In the genomic region with DNA sequence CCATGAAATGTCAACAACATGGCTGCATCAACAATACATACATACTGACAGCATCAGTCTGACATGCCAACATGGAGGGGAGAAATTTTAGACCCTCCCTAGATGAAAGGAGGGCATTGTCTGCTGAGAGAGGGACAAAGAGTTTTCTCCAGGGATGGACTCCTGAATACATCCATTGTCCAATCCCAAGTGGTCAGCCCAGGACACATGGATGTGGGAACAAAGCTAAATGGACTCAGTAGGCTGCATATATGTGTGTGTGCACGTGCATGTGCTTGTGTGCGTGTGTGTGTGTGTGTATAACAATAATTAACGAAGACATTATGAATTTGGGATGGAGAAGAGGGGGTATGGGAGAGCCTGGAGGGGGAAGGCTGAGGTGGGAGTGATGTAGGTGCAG, we compare ENCODE assay signal across 18 mouse cellular contexts. TPM values are rescaled to one million over a fixed set of nuclear protein-coding genes. Genes with fewer than 3 reads are reported as not detected.
DNase-seq lines count a peak whose midpoint lies in the region; ATAC-seq lines count a peak whose summit lies in the region.
"Had no signal": no experiment of that assay in that cellular context is flagged by ENCODE, and none has a peak within 500 bp of the region (broad histone marks: within the 10 kb centered on the region; RNA-seq: fewer than 3 reads in every experiment).

No protein-coding gene starts in this region.

- no peaks in the 10 kb centered on the region for H3K9me3 ChIP-seq in forebrain, embryonic 11.5 days (ENCODE audit: control insufficient read depth, low read length)
- no peaks in the 10 kb centered on the region for H3K9me3 ChIP-seq in forebrain, embryonic 15.5 days
- H3K9me3 ChIP-seq: embryonic facial prominence, embryonic 12.5 days; forebrain, embryonic 12.5 days; heart, embryonic 13.5 days; hindbrain, embryonic 15.5 days had no signal

- no peak for ATAC-seq in forebrain, embryonic 11.5 days (replicated peaks; ENCODE audit: low FRiP score)
- no peak for ATAC-seq in forebrain, embryonic 15.5 days (replicated peaks)

- 88% methylated on average over 3 of the region's 3 CpGs for WGBS in forebrain, embryonic 11.5 days
- 71% methylated on average over 3 of the region's 3 CpGs for WGBS in forebrain, embryonic 15.5 days

- no peak overlapping the region for H3K4me3 ChIP-seq in forebrain, embryonic 11.5 days (ENCODE audit: low read depth, low read length)
- H3K4me3 ChIP-seq in forebrain, embryonic 15.5 days: no peak overlapping the region
- H3K4me3 ChIP-seq: embryonic facial prominence, embryonic 12.5 days; forebrain, embryonic 12.5 days; heart, embryonic 13.5 days; hindbrain, embryonic 15.5 days had no signal

- no peak overlapping the region for H3K9ac ChIP-seq in forebrain, embryonic 11.5 days (ENCODE audit: low read length)
- no peak overlapping the region for H3K9ac ChIP-seq in forebrain, embryonic 15.5 days (replicated peaks)
- H3K9ac ChIP-seq: embryonic facial prominence, embryonic 12.5 days; forebrain, embryonic 12.5 days; forebrain, postnatal 0 days; heart, embryonic 13.5 days; hindbrain, embryonic 15.5 days had no signal

- H3K4me2 ChIP-seq in forebrain, embryonic 11.5 days (ENCODE audit: low read depth, low read length, severe bottlenecking): no peak overlapping the region
- no peak overlapping the region for H3K4me2 ChIP-seq in forebrain, embryonic 15.5 days (replicated peaks)
- H3K4me2 ChIP-seq: embryonic facial prominence, embryonic 12.5 days; forebrain, embryonic 12.5 days; heart, embryonic 13.5 days; hindbrain, embryonic 15.5 days had no signal

- H3K4me1 ChIP-seq in forebrain, embryonic 11.5 days (replicated peaks; ENCODE audit: control insufficient read depth, insufficient read depth, low read length): no peaks in the 10 kb centered on the region
- no peaks in the 10 kb centered on the region for H3K4me1 ChIP-seq in forebrain, embryonic 15.5 days
- H3K4me1 ChIP-seq: embryonic facial prominence, embryonic 12.5 days; forebrain, embryonic 12.5 days; hindbrain, embryonic 15.5 days had no signal

- no peak overlapping the region for H3K27ac ChIP-seq in forebrain, embryonic 11.5 days (ENCODE audit: low read depth, low read length)
- no peak overlapping the region for H3K27ac ChIP-seq in forebrain, embryonic 15.5 days (replicated peaks)
- H3K27ac ChIP-seq: embryonic facial prominence, embryonic 12.5 days; forebrain, embryonic 12.5 days; heart, embryonic 13.5 days; hindbrain, embryonic 15.5 days had no signal

- H3K36me3 ChIP-seq in forebrain, embryonic 11.5 days (ENCODE audit: control insufficient read depth, insufficient read depth, low read length): no peaks in the 10 kb centered on the region
- H3K36me3 ChIP-seq in forebrain, embryonic 15.5 days: peaks cover 32% of the 10 kb centered on the region

- DNase-seq in forebrain, embryonic 11.5 days (ENCODE audit: low spot score): peak; percentile 24
- DNase-seq in layer of hippocampus, adult 9-11 months: peak; percentile 73
- DNase-seq in layer of hippocampus, postnatal 10 days (ENCODE audit: low spot score in 2 of 2): no peak
- DNase-seq in right cerebral cortex, adult 18-20 months: peak; percentile 19
- no peak for DNase-seq in right cerebral cortex, postnatal 14 days
- no peak for DNase-seq in adrenal gland, postnatal 10 days
- DNase-seq: adrenal gland, postnatal 14 days; cerebellum, adult 8-10 months; cerebellum, postnatal 14 days; forebrain, postnatal 0 days; gastrocnemius, postnatal 14 days; heart, postnatal 36 days had no signal

- H3K27me3 ChIP-seq in forebrain, embryonic 11.5 days (ENCODE audit: control insufficient read depth, insufficient read depth, low read length): no peaks in the 10 kb centered on the region
- H3K27me3 ChIP-seq in forebrain, embryonic 15.5 days: no peaks in the 10 kb centered on the region
- H3K27me3 ChIP-seq: embryonic facial prominence, embryonic 12.5 days; forebrain, embryonic 12.5 days; heart, embryonic 13.5 days; hindbrain, embryonic 15.5 days had no signal

RNA-seq across cellular contexts. Expression of gene Actg2, which starts 9.7 kb away (rescaled TPM):
- polyA plus RNA-seq in forebrain, embryonic 11.5 days (2014; fragmentation: Nextera tagmentation; extraction: Ambion mirVana): 2.3 and 3.1 TPM in 2 replicates
- 1.1 TPM in 2 replicates for polyA plus RNA-seq in forebrain, embryonic 15.5 days (2015; fragmentation: Nextera tagmentation; extraction: Ambion mirVana)
- total RNA-seq in layer of hippocampus, postnatal 10 days (2021): under 1 TPM; 0.55 to 0.98 TPM
- 1 to 10 TPM; 3.2 to 5.6 TPM for total RNA-seq in adrenal gland, postnatal 10 days (2021)
- total RNA-seq: common myeloid progenitor, adult 5-6 weeks had no signal

RNA-seq across cellular contexts. Expression of gene Stambp, which starts 26.8 kb away (rescaled TPM):
- polyA plus RNA-seq in forebrain, embryonic 11.5 days (2014; fragmentation: Nextera tagmentation; extraction: Ambion mirVana): 20.5 and 21.6 TPM in 2 replicates
- polyA plus RNA-seq in forebrain, embryonic 15.5 days (2015; fragmentation: Nextera tagmentation; extraction: Ambion mirVana): 49.6 and 52.4 TPM in 2 replicates
- total RNA-seq in layer of hippocampus, postnatal 10 days (2021): 10 to 100 TPM; 38.7 to 39.0 TPM
- 10 to 100 TPM; 18.3 to 23.4 TPM for total RNA-seq in adrenal gland, postnatal 10 days (2021)

RNA-seq across cellular contexts. Expression of gene Dguok, which starts 39.0 kb away (rescaled TPM):
- polyA plus RNA-seq in forebrain, embryonic 11.5 days (2014; fragmentation: Nextera tagmentation; extraction: Ambion mirVana): 57.9 and 60.6 TPM in 2 replicates
- 71.2 and 72.2 TPM in 2 replicates for polyA plus RNA-seq in forebrain, embryonic 15.5 days (2015; fragmentation: Nextera tagmentation; extraction: Ambion mirVana)
- 10 to 100 TPM; 29.5 to 29.7 TPM for total RNA-seq in layer of hippocampus, postnatal 10 days (2021)
- 10 to 100 TPM; 38.0 to 50.0 TPM for total RNA-seq in adrenal gland, postnatal 10 days (2021)

Comparison
In these comparisons a context has a peak if more than half of its experiments do, and no peak if none do; other contexts are left out.
1. DNase-seq: peak in forebrain, embryonic 11.5 days (single experiment), layer of hippocampus, adult 9-11 months (single experiment) and right cerebral cortex, adult 18-20 months (single experiment); none in layer of hippocampus, postnatal 10 days (0 of 2), right cerebral cortex, postnatal 14 days (single experiment) and adrenal gland, postnatal 10 days (single experiment).